Mouse (Mus musculus) forebrain, embryonic 13.5 days (tissue): ENCODE measurements at regions not wholly inside any gene's neighbourhood (a gene's known extent, or its start where the extent isn't known, plus 50 kb on each side); places are given as distances from the start of the nearest gene placed in this dataset.
A peak's percentile ranks its signal among the peaks of the same experiment; 100 is the strongest.

Experiments used
- ATAC-seq: fragments of 200-750 bp; cut with Nextera tagmentation; 2 replicates; pipeline ENCODE4 v1.8.0; 2017
- H3K27ac ChIP-seq: fragments of 300-500 bp; sonication (generic); 2 replicates; pipeline ENCODE4 v1.5.1; 2015; ENCODE audit warnings: inconsistent platforms, mild to moderate bottlenecking, moderate library complexity
- H3K27me3 ChIP-seq: fragments of 300-500 bp; sonication (generic); 2 replicates; pipeline ENCODE4 v1.6.1; 2015; ENCODE audit warnings: mild to moderate bottlenecking, inconsistent platforms
- H3K36me3 ChIP-seq: fragments of 300-500 bp; sonication (generic); 2 replicates; pipeline ENCODE4 v1.6.1; 2015; ENCODE audit warnings: mild to moderate bottlenecking, inconsistent platforms; ENCODE audit not compliant: poor library complexity, severe bottlenecking
- H3K4me1 ChIP-seq: fragments of 300-500 bp; sonication (generic); 2 replicates; pipeline ENCODE4 v1.6.1; 2015; ENCODE audit warnings: inconsistent platforms
- H3K4me2 ChIP-seq: fragments of 300-500 bp; sonication (generic); 2 replicates; pipeline ENCODE4 v1.6.1; 2015; ENCODE audit warnings: inconsistent platforms, mild to moderate bottlenecking, moderate library complexity
- H3K4me3 ChIP-seq: fragments of 300-500 bp; sonication (generic); 2 replicates; pipeline ENCODE4 v1.5.1; 2015; ENCODE audit warnings: mild to moderate bottlenecking, inconsistent platforms
- H3K9ac ChIP-seq: fragments of 300-500 bp; sonication (generic); 2 replicates; pipeline ENCODE4 v1.6.1; 2015; ENCODE audit warnings: mild to moderate bottlenecking, inconsistent platforms
- H3K9me3 ChIP-seq: fragments of 300-500 bp; sonication (generic); replicated peaks from 2 replicates; pipeline ENCODE4 v1.6.1; 2016; ENCODE audit warnings: inconsistent platforms
- WGBS: fragments of 180-500 bp; shearing (Covaris S2); methylation state at CpG from one replicate; pipeline ENCODE4 v1.1.7; 2015; 5-methylcytosine and 5-hydroxymethylcytosine counted together

GRCm38 (mm10) chr6:78899952-78900351 is 431.3 kb upstream of the Reg3g start:
- no peaks in the 10 kb centered on the region for H3K9me3 ChIP-seq
- no peak overlapping the region for H3K4me2 ChIP-seq
- H3K4me1 ChIP-seq, result no peaks in the 10 kb centered on the region
- no peaks in the 10 kb centered on the region for H3K27me3 ChIP-seq
- ATAC-seq, result no peak
- no peak overlapping the region for H3K4me3 ChIP-seq
- 0% methylated on average over 2 of the region's 2 CpGs for WGBS
- no peak overlapping the region for H3K9ac ChIP-seq
- H3K27ac ChIP-seq, result no peak overlapping the region
- H3K36me3 ChIP-seq, result no peaks in the 10 kb centered on the region

- no peak overlapping the region for H3K4me3 ChIP-seq
- no peak overlapping the region for H3K9ac ChIP-seq
- ATAC-seq, result no peak
- no peak overlapping the region for H3K4me2 ChIP-seq
- no peaks in the 10 kb centered on the region for H3K9me3 ChIP-seq
- 93% methylated on average over 3 of the region's 3 CpGs for WGBS
- no peak overlapping the region for H3K27ac ChIP-seq
- H3K36me3 ChIP-seq, result no peaks in the 10 kb centered on the region
- no peaks in the 10 kb centered on the region for H3K27me3 ChIP-seq
- H3K4me1 ChIP-seq, result no peaks in the 10 kb centered on the region
Measured at GRCm38 (mm10) chr6:78892730-78893129, 424.1 kb upstream of the Reg3g start.

- H3K4me1 ChIP-seq, result no peaks in the 10 kb centered on the region
- H3K27ac ChIP-seq, result no peak overlapping the region
- H3K4me2 ChIP-seq, result no peak overlapping the region
- no peaks in the 10 kb centered on the region for H3K9me3 ChIP-seq
- H3K4me3 ChIP-seq, result no peak overlapping the region
- H3K9ac ChIP-seq, result no peak overlapping the region
- H3K27me3 ChIP-seq, result no peaks in the 10 kb centered on the region
- H3K36me3 ChIP-seq, result no peaks in the 10 kb centered on the region
- ATAC-seq, result no peak
Measured at GRCm38 (mm10) chr6:78863031-78863430, 394.4 kb upstream of the Reg3g start.

GRCm38 (mm10) chr6:78841261-78841660 is 372.6 kb upstream of the Reg3g start:
- Histone ChIP-seq H3K27me3 (no peaks in the 10 kb centered on the region), H3K4me1 (no peaks in the 10 kb centered on the region), H3K36me3 (no peaks in the 10 kb centered on the region), H3K27ac (no peak overlapping the region), H3K4me3 (no peak overlapping the region), H3K9ac (no peak overlapping the region), H3K9me3 (no peaks in the 10 kb centered on the region), H3K4me2 (no peak overlapping the region)
- no peak for ATAC-seq
- 70% methylated on average over 2 of the region's 2 CpGs for WGBS

- no peaks in the 10 kb centered on the region for H3K36me3 ChIP-seq
- no peak overlapping the region for H3K9ac ChIP-seq
- H3K4me3 ChIP-seq, result no peak overlapping the region
- no peaks in the 10 kb centered on the region for H3K9me3 ChIP-seq
- ATAC-seq, result peak; percentile 57; the same call in 1 of the 2 replicates
- peaks cover 4% of the 10 kb centered on the region; the same call in 1 of the 2 replicates for H3K4me1 ChIP-seq
- H3K4me2 ChIP-seq, result no peak overlapping the region
- H3K27ac ChIP-seq, result no peak overlapping the region
- 35% methylated on average over 6 of the region's 6 CpGs for WGBS
- H3K27me3 ChIP-seq, result no peaks in the 10 kb centered on the region
Measured at GRCm38 (mm10) chr6:78825901-78826629, 357.4 kb upstream of the Reg3g start.

- Histone ChIP-seq H3K27me3 (no peaks in the 10 kb centered on the region), H3K4me1 (peaks cover 4% of the 10 kb centered on the region; the same call in 1 of the 2 replicates), H3K9ac (no peak overlapping the region), H3K4me2 (no peak overlapping the region), H3K27ac (no peak overlapping the region), H3K36me3 (no peaks in the 10 kb centered on the region), H3K9me3 (no peaks in the 10 kb centered on the region), H3K4me3 (no peak overlapping the region)
- 95% methylated on average over 1 of the region's 1 CpGs for WGBS
- no peak for ATAC-seq
Measured at GRCm38 (mm10) chr6:78821251-78821650, 352.6 kb upstream of the Reg3g start.

GRCm38 (mm10) chr6:78797013-78797412 is 328.3 kb upstream of the Reg3g start:
- no peak overlapping the region for H3K4me3 ChIP-seq
- 68% methylated on average over 2 of the region's 2 CpGs for WGBS
- H3K9me3 ChIP-seq, result no peaks in the 10 kb centered on the region
- H3K4me2 ChIP-seq, result no peak overlapping the region
- no peak overlapping the region for H3K27ac ChIP-seq
- no peaks in the 10 kb centered on the region for H3K4me1 ChIP-seq
- ATAC-seq, result no peak
- H3K27me3 ChIP-seq, result no peaks in the 10 kb centered on the region
- H3K9ac ChIP-seq, result no peak overlapping the region
- no peaks in the 10 kb centered on the region for H3K36me3 ChIP-seq

GRCm38 (mm10) chr6:78788972-78789371 is 320.3 kb upstream of the Reg3g start:
- Histone ChIP-seq H3K4me2 (no peak overlapping the region), H3K36me3 (no peaks in the 10 kb centered on the region), H3K4me3 (no peak overlapping the region), H3K4me1 (no peaks in the 10 kb centered on the region), H3K27me3 (no peaks in the 10 kb centered on the region), H3K9me3 (no peaks in the 10 kb centered on the region), H3K27ac (no peak overlapping the region), H3K9ac (no peak overlapping the region)
- 87% methylated on average over 2 of the region's 2 CpGs for WGBS
- no peak for ATAC-seq

GRCm38 (mm10) chr6:78757619-78758018 is 288.9 kb upstream of the Reg3g start:
- H3K4me1 ChIP-seq, result no peaks in the 10 kb centered on the region
- H3K27me3 ChIP-seq, result no peaks in the 10 kb centered on the region
- ATAC-seq, result no peak
- H3K9me3 ChIP-seq, result no peaks in the 10 kb centered on the region
- H3K9ac ChIP-seq, result no peak overlapping the region
- H3K4me3 ChIP-seq, result no peak overlapping the region
- WGBS, result 95% methylated on average over 3 of the region's 3 CpGs
- H3K27ac ChIP-seq, result no peak overlapping the region
- H3K4me2 ChIP-seq, result no peak overlapping the region
- no peaks in the 10 kb centered on the region for H3K36me3 ChIP-seq
